Mouse (Mus musculus): ENCODE data around the gene Rft1. TPM values are rescaled to one million over a fixed set of nuclear protein-coding genes. Genes with fewer than 3 reads are reported as not detected.
A peak's percentile ranks its signal among the peaks of the same experiment; 100 is the strongest.
"Not testable (repeated sequence)": the region's sequence is repeated elsewhere in the genome, so short reads cannot be mapped to it uniquely, and the experiment has no call there.

Gene Rft1
- total RNA-seq, 2 experiments from 2014 or later = 11.0 to 12.4 TPM

DNA sequence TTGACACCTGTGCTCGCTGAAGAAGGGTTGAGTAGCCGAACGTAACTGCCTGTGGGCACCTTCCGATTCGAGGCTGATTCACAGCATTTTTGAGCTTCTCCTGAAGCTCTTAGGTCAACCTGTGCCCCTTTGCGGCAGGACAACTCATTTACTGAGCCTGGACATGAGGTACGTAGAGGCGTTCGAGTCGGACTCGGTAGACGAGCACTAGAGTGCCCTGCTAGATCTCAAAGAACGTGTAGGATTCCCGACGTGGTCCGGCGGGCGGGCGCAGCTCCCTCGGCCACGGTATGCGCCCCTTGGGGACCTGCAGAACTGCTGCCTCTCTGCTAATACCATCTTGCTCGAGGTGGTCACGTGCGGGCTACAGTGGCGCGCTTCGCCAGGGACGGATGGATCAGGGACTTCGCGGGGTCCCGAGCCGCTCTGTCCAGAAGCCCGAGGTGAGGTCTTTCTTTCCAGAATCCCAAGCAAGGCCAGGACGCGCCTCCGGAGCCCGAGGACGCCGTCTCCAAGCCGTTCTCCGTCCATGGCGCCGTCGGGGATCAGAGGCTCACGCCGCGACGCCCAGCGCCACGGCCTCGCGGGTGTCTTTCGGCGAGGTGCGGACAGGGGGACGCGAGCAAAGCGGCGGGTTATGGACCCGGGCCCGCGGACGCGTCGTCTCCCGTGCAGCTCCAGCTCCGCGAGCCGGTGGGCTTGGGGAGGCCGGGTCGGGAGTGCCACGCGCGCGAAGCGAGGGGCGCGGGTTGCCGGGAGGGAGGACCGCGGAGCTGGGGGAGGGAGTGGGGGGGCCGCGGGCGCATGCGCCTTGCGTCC, 60.8 kb downstream of the Rft1 start, which contains the start of gene Sfmbt1:
Sfmbt1 (plus strand) TSS at position 51 of the 819 bp plus-strand sequence.
- DNase-seq (ENCODE audit: low spot score in 2 of 2) = peak; percentile 13 to 21
- intact Hi-C loops (cut with DNase I) = loop anchor here (10.0 kb wide), 1 partner anchor 60 kb away; no protein-coding TSS in a partner anchor

DNA sequence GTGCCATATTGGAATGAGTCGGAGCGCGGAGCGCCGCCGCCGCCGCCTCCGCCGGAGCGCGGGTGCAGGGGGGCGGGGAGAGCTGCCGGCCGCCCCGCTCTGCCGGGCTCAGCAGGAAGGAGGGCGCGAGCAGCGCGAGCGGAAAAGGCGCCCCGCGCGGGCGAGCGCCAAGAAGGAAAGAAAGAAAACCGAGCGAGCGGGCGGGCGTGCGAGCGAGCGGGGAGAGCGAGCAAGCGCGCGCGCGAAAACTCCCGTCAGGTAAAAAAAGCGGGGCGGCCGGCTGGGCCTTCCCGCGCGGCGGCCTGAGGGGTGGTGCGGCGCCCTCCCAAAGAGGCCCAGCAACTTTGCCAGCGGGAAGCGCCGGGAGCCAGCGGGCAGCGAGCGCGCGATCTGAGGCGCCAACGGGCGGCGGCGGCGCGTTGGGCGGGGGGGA, 61.5 kb downstream of the Rft1 start:
- peak; percentile 72 to 85 for DNase-seq (ENCODE audit: low spot score in 2 of 2)
- intact Hi-C loops (cut with DNase I) = loop anchor here (10.0 kb wide), 1 partner anchor 59 kb away; no protein-coding TSS in a partner anchor

DNA sequence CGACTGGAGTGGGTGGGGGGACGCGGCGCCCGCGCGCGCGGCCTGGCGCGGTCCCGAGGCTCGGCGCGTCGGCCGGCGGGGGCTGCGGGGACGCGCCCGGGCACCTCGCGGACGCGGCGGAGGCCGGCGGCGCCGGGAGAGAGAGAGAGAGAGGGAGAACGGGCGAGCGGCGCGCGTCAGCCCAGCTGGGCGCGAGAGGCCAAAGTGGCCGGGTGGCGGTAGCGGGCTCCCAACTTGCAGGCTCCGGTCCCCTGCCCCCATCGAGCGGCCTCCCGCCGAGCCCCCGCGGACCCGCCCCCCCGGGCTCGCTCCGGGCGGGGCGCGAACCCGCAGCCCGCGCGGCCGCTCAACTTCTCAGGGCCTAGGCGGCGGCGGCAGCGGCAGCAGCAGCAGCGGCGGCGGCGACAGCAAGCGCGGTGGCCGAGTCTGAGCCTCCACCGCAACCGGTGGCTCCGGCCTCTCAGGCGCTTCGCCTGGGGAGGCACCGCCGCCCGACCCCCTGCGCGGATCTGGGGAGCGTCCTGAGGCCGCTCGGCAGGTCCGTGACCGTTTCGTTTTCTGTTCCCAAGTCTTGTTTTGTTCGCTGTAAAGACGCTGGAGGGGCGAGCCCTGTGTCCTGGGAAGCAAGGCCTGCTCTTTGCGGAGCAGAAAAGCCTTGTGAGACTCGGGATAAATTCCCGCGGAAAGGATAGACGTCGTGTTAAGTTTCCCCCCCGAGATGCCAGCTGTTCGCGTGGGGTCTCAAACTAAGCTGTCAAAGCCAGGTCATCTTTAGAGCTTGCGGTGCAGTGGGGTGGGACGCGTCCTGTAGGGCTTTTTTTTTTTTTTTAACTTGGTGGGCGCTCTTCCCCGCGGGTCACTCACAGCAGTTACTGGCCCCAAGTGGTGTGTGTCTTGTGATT, 62.1 kb downstream of the Rft1 start:
- DNase-seq (ENCODE audit: low spot score in 2 of 2) = peak; percentile 41 to 51
- intact Hi-C loops (cut with DNase I) = loop anchor here (10.0 kb wide), 1 partner anchor 58 kb away; no protein-coding TSS in a partner anchor

DNA sequence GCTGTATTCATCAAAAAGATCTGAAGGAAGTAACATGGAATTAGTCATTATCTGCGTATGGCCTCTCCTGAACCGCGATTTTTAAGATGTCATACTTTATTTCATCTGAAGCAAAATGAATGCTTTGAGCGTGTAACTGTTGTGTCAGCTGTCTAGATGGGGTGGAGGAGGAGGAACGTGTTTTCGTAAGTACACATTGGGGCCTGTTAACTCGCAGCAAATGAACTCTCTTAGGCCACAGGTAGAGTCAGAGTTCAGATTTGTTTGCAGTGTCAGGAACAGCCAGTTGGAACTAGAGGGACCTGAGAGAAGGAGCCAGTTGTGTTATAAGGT, 62.8 kb downstream of the Rft1 start:
- no peak for DNase-seq (ENCODE audit: low spot score in 2 of 2)
- intact Hi-C loops (cut with DNase I) = loop anchor here (10.0 kb wide), 1 partner anchor 58 kb away; no protein-coding TSS in a partner anchor

DNA sequence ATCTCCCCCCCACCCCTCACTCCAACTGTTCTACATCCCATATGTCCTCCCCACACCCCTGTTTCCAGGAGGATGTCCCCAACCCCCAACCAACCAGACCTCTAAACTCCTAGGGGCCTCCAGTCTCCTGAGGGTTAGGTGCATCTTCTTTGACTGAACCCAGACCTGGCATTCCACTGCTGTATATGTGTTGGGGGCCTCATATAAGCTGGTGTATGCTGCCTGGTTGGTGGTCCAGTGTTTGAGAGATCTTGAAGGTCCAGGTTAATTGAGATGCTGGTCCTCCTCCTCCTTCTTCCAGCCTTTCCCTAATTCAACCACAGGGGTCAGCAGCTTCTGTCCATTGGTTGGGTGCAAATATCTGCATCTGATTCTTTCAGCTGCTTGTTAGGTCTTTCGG, 64.5 kb downstream of the Rft1 start:
- DNase-seq (ENCODE audit: low spot score in 2 of 2) = not testable (repeated sequence)
- intact Hi-C loops (cut with DNase I) = loop anchor here (10.0 kb wide), 1 partner anchor 56 kb away; no protein-coding TSS in a partner anchor

DNA sequence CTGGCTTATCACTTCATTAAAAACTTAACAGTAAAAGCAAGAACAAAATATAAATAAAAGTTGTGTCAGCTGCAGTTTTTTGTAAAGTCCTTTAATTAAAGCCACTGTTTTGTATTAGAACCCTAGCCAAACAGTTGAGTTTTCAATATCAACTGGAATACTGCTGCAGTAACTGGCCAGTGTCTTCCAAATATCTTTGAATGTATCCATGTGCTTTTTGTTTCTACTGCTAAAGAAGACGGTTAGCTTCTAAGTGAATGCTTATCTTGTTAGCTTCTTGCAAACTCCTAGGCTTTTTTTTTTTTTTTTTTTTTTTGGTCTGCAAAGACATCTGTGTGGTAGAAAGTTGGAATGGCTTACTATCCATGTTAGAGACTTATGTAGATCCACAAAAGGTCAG, 65.4 kb downstream of the Rft1 start:
- intact Hi-C loops (cut with DNase I) = loop anchor here (10.0 kb wide), 1 partner anchor 55 kb away; no protein-coding TSS in a partner anchor
- no peak for DNase-seq (ENCODE audit: low spot score in 2 of 2)

DNA sequence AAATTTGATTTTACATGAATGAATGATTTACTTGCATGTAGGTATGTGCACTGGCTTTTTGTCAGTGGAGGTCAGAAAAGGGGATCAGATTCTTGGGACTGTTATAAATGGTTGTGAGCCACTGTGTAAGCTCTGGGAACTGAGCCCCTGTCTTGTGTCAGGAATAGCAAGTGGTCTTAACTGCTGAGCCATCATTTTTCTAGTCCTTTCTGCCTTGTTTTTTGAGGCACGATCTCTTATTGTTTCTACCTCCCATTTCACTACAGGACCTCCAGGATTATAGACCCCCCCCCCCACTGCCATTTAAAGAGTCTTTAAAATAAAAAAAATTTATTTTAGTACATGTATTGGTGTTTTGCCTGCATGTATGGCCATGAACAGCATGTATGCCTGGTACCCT, 67.7 kb downstream of the Rft1 start:
- no peak for DNase-seq (ENCODE audit: low spot score in 2 of 2)
- intact Hi-C loops (cut with DNase I) = no loop called here

DNA sequence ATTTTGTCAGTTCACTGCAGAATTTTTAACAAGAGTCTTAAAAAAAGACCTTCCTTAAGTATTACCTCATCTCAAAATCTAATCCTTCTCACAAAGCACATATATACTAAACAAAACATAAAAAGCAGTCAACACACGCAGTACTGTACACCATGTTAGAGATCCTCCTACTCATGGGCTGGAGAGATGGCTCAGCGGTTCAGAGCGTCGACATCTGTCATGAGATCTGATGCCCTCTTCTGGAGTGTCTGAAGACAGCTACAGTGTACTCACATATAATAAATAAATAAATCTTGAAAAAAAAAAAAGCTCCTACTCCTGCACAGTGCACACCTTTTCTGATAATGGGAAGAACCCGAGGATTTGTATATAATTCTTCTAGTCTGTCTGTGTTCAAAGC, 68.2 kb downstream of the Rft1 start:
- intact Hi-C loops (cut with DNase I) = no loop called here
- DNase-seq (ENCODE audit: low spot score in 2 of 2) = no peak

DNA sequence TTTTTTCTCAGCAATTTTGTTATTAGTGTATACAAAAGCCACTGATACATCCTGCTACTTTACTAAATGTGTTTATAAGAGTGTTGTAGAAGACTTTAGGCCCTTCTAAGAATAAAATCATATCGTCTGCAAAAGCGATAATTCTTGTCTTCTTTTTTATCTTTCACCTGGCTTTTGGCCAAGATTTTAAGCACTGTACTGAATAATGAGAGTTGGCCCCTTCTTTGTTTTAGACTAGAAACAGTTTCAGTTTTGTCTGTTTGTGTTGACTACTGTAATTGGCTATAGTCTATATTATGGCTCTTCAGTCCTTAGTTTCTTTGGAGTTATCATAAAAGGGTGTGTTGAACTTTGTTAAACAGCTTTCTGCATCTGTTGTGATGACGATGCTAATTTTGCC, 77.7 kb downstream of the Rft1 start:
- intact Hi-C loops (cut with DNase I) = no loop called here
- no peak for DNase-seq (ENCODE audit: low spot score in 2 of 2)

DNA sequence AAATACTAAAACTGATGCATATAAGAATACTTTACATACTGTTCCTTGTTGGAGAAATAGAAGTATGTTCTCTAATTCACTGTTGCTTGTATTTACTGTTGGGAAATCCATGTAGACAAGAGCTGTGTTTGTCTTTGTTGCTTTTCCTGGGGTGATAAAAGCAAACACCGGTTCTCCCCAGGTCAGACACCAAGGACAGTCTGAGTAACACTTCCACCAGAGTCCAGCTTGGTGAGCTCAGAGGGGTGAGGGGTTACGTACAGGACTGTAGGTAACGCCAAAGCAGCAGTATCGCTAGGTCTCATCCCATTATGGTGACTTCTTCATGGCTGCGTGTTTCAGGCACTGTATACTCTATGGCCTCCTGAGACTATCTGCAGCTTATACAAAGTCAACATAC, 80.5 kb downstream of the Rft1 start:
- intact Hi-C loops (cut with DNase I) = no loop called here
- no peak for DNase-seq (ENCODE audit: low spot score in 2 of 2)

DNA sequence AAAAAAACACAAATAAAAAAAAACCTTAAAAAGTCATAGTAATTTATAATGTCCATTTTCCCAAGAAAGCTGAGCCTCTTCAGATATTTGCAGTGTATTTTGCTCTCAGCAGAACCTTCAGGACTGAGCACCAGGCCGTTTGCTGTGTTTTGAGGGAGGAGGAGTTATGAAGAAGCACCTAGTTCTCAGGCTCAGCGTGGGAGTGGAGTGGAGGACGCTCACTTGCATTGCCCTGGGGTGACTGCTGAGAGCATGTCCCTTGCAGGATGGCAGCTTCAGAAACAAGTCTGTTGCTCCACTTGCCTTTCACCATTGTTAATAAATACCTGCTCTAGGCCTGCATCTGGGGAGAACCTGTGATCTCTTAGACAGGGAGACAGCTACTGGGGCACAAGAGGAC, 81.7 kb downstream of the Rft1 start:
- intact Hi-C loops (cut with DNase I) = no loop called here
- DNase-seq (ENCODE audit: low spot score in 2 of 2) = no peak

DNA sequence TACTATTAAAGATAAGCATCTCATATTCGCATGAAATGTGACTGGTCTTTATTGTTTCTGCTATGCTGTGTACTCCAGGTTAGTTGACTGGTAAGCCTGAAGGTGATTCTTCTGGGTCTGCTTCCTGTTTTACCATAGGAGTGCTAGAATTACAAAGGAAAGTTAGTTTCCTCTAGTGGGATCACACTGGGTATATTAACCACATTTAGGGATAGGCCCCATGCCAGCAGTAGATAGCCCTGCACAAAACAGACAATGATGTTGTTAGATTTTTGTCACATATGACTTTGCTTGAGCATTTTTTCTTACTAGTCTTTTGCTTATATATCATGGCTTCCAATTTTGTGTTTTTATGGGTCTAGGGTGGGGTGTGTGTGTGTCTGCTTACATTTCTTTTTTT, 82.3 kb downstream of the Rft1 start:
- DNase-seq (ENCODE audit: low spot score in 2 of 2) = no peak
- intact Hi-C loops (cut with DNase I) = no loop called here

Other genes with a start within 250 kb of the Rft1 start
- 10 to 100 TPM; 18.0 to 18.9 TPM for gene Dcp1a, start 174.8 kb upstream of the Rft1 start, total RNA-seq (2021)
- 10 to 100 TPM; 46.3 to 56.7 TPM for gene Cacna1d, start 162.9 kb upstream of the Rft1 start, total RNA-seq (2021)
- gene Tkt, start 106.0 kb upstream of the Rft1 start, total RNA-seq (2021) = 100 to 1,000 TPM; 171 to 188 TPM
- gene Prkcd, start 28.1 kb upstream of the Rft1 start, total RNA-seq (2021) = 10 to 100 TPM; 12.5 to 15.7 TPM
- gene Sfmbt1, start 60.5 kb downstream of the Rft1 start, total RNA-seq (2021) = 10 to 100 TPM; 26.0 to 29.9 TPM
- 10 to 100 TPM; 21.0 to 22.1 TPM for gene Tmem110, start 171.2 kb downstream of the Rft1 start, total RNA-seq (2021)
- 1 to 10 TPM; 3.9 to 5.1 TPM for gene Mustn1, start 224.8 kb downstream of the Rft1 start, total RNA-seq (2021)
- gene Itih4, start 232.1 kb downstream of the Rft1 start, total RNA-seq (2021) = not detected

All from left cerebral cortex, postnatal 14 days (tissue).